Mouse (Mus musculus): ENCODE measurements around the gene Adgrg1. TPM values are rescaled to one million over a fixed set of nuclear protein-coding genes. Genes with fewer than 3 reads are reported as not detected.

The Adgrg1 gene
- polyA plus RNA-seq, 1 experiment from 2014 or later: 168 TPM

DNA sequence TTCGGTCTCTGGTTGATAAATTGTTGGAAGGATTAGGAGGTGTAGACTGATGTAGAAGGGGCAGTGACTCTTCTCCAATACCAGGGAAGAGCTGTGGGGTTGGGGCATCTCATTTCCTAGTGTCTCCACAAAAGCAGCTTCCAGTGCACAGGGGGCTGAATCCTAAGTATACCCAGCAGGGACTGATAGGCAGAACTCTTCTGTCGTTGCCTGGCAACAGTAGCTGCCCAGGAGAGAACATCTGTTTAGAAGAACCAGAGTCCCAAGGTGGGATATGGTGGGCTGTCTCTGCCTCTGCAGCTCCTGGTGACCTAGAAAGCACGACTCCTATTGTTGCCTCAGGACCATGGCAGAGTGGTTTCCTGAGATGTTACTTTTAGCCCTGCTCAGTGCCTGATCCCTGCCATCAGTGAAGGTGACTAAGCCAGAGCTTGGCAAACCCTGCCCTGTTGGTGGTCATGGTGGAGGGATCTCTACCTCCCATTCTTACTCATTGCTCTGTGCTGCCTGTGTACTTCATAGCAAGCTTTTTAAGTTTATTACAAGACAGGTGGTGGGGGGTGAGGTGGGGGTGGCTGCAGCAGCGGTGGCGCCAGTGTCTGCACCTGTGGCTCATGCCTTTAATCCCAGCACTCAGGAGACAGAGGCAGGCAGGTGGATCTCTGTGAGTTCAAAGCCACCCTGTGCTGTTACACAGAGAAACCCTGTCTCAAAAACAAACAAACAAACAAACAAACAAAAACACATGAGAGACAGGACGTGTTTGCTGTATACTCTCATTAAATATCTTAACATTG, 73.5 kb downstream of the Adgrg1 start:
- Histone ChIP-seq H3K36me3 (no peaks in the 10 kb centered on the region), H3K4me1 (replicated peaks) (peaks cover 6% of the 10 kb centered on the region; the same call in 1 of the 2 replicates), H3K27ac (replicated peaks) (no peak overlapping the region), H3K27me3 (no peaks in the 10 kb centered on the region), H3K4me2 (no peak overlapping the region), H3K4me3 (no peak overlapping the region), H3K9ac (no peak overlapping the region), H3K9me3 (no peaks in the 10 kb centered on the region)
- no peak for ATAC-seq (ENCODE audit: low read depth)
- WGBS: 70% methylated on average over 6 of the region's 6 CpGs

DNA sequence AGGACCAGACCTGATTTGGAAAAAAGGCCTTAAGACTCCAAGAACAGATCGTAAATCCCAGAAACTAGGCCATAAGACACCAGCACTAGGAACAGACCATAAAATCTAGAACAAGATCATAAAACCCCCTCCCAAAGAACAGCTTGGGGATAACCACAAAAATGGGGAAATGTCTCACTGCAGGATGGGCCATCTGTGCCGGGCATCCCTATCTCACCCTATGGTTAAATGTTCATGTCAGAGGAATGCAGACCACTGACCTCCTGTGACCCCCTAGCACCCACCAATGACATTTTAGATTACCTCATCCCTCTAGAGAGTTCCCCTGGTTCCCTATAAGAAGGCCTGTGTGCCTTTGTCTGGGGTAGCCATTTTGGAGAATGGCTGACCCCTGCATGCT, 75.1 kb downstream of the Adgrg1 start:
- H3K9me3 ChIP-seq: no peaks in the 10 kb centered on the region
- no peak overlapping the region for H3K27ac ChIP-seq (replicated peaks)
- no peak overlapping the region for H3K9ac ChIP-seq
- H3K4me3 ChIP-seq: no peak overlapping the region
- H3K36me3 ChIP-seq: no peaks in the 10 kb centered on the region
- no peak for ATAC-seq (ENCODE audit: low read depth)
- H3K4me1 ChIP-seq (replicated peaks): peaks cover 6% of the 10 kb centered on the region; the same call in 1 of the 2 replicates
- WGBS: 73% methylated on average over 2 of the region's 2 CpGs
- no peaks in the 10 kb centered on the region for H3K27me3 ChIP-seq
- no peak overlapping the region for H3K4me2 ChIP-seq

DNA sequence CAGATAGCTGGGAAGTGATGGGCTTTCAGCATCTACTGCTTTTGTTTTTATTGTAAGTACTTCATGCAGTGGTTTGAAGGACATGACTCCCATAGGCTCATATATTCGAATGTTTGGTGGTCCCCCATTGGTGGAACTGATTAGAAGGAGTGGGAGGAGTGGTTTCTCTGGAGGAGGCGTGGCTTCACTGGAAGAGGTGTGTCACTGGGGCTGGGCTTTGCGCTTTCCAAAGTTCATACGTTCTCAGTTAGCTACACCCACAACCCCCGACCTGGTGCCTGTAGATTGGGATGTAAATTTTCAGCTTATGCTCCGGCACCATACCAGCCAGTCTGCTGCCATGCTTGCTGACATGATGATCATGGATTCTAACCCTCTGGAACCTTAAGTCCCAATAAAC, 79.9 kb downstream of the Adgrg1 start:
- H3K9ac ChIP-seq: no peak overlapping the region
- H3K9me3 ChIP-seq: no peaks in the 10 kb centered on the region
- 58% methylated on average over 6 of the region's 6 CpGs for WGBS
- ATAC-seq (ENCODE audit: low read depth): 0 out of 2 replicates have a peak, but pooled peaks have one; percentile 30
- H3K4me1 ChIP-seq (replicated peaks): no peaks in the 10 kb centered on the region
- no peak overlapping the region for H3K4me2 ChIP-seq
- H3K4me3 ChIP-seq: no peak overlapping the region
- H3K36me3 ChIP-seq: no peaks in the 10 kb centered on the region
- H3K27ac ChIP-seq (replicated peaks): no peak overlapping the region
- H3K27me3 ChIP-seq: no peaks in the 10 kb centered on the region

DNA sequence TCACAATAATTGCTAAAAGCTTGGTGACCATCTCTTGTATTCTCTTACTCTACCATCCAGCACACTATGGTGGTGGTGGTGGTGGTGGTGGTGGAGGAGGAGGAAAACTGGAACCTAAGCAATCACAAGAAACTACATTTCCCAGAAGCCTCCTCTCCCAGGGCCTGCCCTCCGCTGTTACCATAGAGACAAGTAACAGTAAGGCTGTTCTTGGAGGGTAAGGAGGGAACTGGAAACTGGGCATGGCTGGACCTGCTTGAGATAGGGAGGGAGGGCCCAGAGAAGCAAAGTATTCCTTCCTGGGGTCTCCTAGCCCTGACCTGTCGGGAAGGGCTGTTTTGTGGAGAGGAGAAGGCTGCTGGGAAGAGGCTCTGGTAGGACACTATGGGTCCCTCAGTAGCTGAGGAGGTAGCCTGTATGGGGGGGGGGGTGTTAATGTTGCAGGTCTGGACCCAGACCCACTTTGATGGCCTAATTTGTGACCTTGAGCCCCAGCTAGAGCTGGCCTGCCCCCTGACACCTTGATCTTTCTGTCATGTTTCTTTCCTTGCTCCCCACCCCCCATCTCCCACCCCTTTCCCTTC, 80.5 kb downstream of the Adgrg1 start, which contains the start of gene Drc7:
Gene Drc7, plus strand, starts transcription at position 177 of the 584 bp plus-strand sequence.
- no peak within 1 kb of the TSS for H3K9ac ChIP-seq
- no peak within 1 kb of the TSS for H3K27ac ChIP-seq (replicated peaks)
- ATAC-seq (ENCODE audit: low read depth): peak; percentile 84
- H3K4me1 ChIP-seq (replicated peaks): no peaks in the 10 kb centered on the region
- no peak within 1 kb of the TSS for H3K4me3 ChIP-seq
- H3K9me3 ChIP-seq: no peaks in the 10 kb centered on the region
- 21% methylated on average over 2 of the region's 2 CpGs for WGBS
- H3K36me3 ChIP-seq: no peaks in the 10 kb centered on the region
- no peak within 1 kb of the TSS for H3K4me2 ChIP-seq
- no peaks in the 10 kb centered on the region for H3K27me3 ChIP-seq

DNA sequence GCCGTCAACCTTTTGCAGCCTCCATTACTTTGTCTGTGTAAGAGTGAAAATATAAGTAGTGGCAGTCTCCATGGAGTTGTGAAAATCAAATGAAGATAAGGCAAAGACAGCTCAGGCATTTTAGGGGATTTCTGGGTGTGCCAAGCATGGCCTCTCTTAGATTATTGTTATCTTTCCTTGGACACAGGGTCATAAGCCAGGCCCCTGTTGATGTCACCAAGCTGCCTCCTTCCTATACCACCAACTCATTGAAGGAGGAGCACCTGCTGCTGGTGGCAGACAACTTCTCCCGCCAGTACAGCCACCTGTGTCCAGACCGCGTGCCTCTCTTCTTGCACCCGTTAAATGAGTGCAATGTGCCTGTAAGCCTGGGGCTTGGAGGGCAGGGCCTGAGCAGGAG, 81.9 kb downstream of the Adgrg1 start:
- H3K9me3 ChIP-seq: no peaks in the 10 kb centered on the region
- no peak overlapping the region for H3K4me3 ChIP-seq
- no peaks in the 10 kb centered on the region for H3K36me3 ChIP-seq
- H3K4me1 ChIP-seq (replicated peaks): no peaks in the 10 kb centered on the region
- no peaks in the 10 kb centered on the region for H3K27me3 ChIP-seq
- WGBS: 90% methylated on average over 5 of the region's 5 CpGs
- ATAC-seq (ENCODE audit: low read depth): no peak
- no peak overlapping the region for H3K9ac ChIP-seq
- H3K27ac ChIP-seq (replicated peaks): no peak overlapping the region
- no peak overlapping the region for H3K4me2 ChIP-seq

DNA sequence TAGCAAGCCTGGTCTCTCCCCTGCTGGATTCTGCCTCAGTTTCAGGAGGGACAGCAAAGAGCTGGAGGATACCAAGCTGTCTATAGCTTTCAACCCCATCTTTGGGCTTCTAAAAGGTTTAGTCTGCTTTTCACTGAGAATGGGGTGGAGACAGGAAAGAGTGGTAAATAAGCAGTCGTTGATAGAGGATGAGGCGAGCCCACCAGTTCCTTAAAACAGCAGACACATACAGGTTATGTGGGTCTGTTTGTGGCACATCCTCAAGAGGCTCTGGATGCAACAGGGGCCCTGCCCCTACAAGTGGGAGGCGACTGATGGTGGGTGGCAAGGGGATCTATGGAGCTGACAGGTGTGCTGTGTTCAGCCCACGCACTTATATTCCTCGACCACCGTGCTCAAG, 84.1 kb downstream of the Adgrg1 start:
- Histone ChIP-seq H3K9me3 (no peaks in the 10 kb centered on the region), H3K4me1 (replicated peaks) (no peaks in the 10 kb centered on the region), H3K4me3 (no peak overlapping the region), H3K4me2 (no peak overlapping the region), H3K36me3 (no peaks in the 10 kb centered on the region), H3K27ac (replicated peaks) (no peak overlapping the region), H3K27me3 (no peaks in the 10 kb centered on the region), H3K9ac (no peak overlapping the region)
- ATAC-seq (ENCODE audit: low read depth): no peak
- WGBS: 81% methylated on average over 6 of the region's 6 CpGs

DNA sequence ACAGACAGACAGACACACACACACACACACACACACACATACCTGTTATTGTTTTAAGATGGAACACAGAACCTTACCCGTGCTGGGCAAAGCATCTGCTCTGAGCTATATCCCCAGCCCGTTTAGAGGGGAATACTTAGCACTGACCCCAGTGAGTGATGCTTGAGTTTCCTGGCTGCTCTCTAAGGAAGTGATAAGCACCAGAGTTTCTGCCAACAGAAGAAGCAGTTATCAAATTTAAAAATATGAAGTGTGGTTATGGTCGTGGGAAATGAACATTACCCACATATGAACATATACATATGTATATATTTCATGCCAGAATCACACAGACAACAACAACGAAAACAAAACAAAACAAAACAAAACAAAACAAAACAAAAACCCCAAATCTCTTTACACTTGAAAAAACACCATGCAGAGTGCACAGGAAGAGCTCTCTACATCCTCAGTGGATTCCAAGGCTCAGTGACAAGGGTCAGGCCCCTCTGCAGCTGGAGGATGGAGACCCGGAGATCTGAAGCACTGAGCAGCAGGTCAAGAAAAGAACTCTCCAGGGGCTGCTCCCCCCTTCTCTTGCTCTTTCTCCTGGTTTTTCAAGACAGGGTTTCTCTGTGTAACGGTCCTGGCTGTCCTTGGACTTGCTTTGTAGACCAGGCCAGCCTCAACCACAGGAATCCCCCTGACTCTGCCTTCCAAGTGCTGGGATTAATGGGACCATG, 85.4 kb downstream of the Adgrg1 start:
- no peak for ATAC-seq (ENCODE audit: low read depth)
- 79% methylated on average over 6 of the region's 6 CpGs for WGBS
- H3K9ac ChIP-seq: no peak overlapping the region
- H3K4me3 ChIP-seq: no peak overlapping the region
- no peak overlapping the region for H3K27ac ChIP-seq (replicated peaks)
- H3K4me1 ChIP-seq (replicated peaks): no peaks in the 10 kb centered on the region
- H3K9me3 ChIP-seq: no peaks in the 10 kb centered on the region
- no peaks in the 10 kb centered on the region for H3K27me3 ChIP-seq
- no peaks in the 10 kb centered on the region for H3K36me3 ChIP-seq
- no peak overlapping the region for H3K4me2 ChIP-seq

Other genes starting within 250 kb of the Adgrg1 start
- gene Ccl22, start 229.2 kb upstream of the Adgrg1 start, polyA plus RNA-seq (2015; fragmentation: Nextera tagmentation; extraction: Ambion mirVana): not detected in 2 replicates
- gene Cx3cl1, start 202.7 kb upstream of the Adgrg1 start, polyA plus RNA-seq (2015; fragmentation: Nextera tagmentation; extraction: Ambion mirVana): 17.8 and 17.9 TPM in 2 replicates
- not detected in 2 replicates for gene Ccl17, start 164.3 kb upstream of the Adgrg1 start, polyA plus RNA-seq (2015; fragmentation: Nextera tagmentation; extraction: Ambion mirVana)
- gene Coq9, start 136.4 kb upstream of the Adgrg1 start, polyA plus RNA-seq (2015; fragmentation: Nextera tagmentation; extraction: Ambion mirVana): 57.7 and 64.4 TPM in 2 replicates
- gene Ciapin1, start 136.4 kb upstream of the Adgrg1 start, polyA plus RNA-seq (2015; fragmentation: Nextera tagmentation; extraction: Ambion mirVana): 178 and 204 TPM in 2 replicates
- gene Polr2c, start 117.3 kb upstream of the Adgrg1 start, polyA plus RNA-seq (2015; fragmentation: Nextera tagmentation; extraction: Ambion mirVana): 116 and 125 TPM in 2 replicates
- gene Dok4, start 98.4 kb upstream of the Adgrg1 start, polyA plus RNA-seq (2015; fragmentation: Nextera tagmentation; extraction: Ambion mirVana): 80.2 and 103 TPM in 2 replicates
- gene Ccdc102a, start 56.7 kb upstream of the Adgrg1 start, polyA plus RNA-seq (2015; fragmentation: Nextera tagmentation; extraction: Ambion mirVana): 8.1 and 10.1 TPM in 2 replicates
- 0.07 and 0.48 TPM in 2 replicates for gene Adgrg5, start 51.1 kb upstream of the Adgrg1 start, polyA plus RNA-seq (2015; fragmentation: Nextera tagmentation; extraction: Ambion mirVana)
- 1.4 and 1.5 TPM in 2 replicates for gene Adgrg3, start 42.9 kb downstream of the Adgrg1 start, polyA plus RNA-seq (2015; fragmentation: Nextera tagmentation; extraction: Ambion mirVana)
- gene Drc7, start 80.4 kb downstream of the Adgrg1 start, polyA plus RNA-seq (2015; fragmentation: Nextera tagmentation; extraction: Ambion mirVana): 0.18 and 0.26 TPM in 2 replicates
- gene Katnb1, start 106.4 kb downstream of the Adgrg1 start, polyA plus RNA-seq (2015; fragmentation: Nextera tagmentation; extraction: Ambion mirVana): 37.9 and 41.4 TPM in 2 replicates
- 17.8 and 21.5 TPM in 2 replicates for gene Kifc3, start 228.1 kb downstream of the Adgrg1 start, polyA plus RNA-seq (2015; fragmentation: Nextera tagmentation; extraction: Ambion mirVana)

Measured in neural tube, embryonic 13.5 days (tissue).